Mouse (Mus musculus): Measurements from ENCODE around the gene Trhr2.

Trhr2 gene

GRCm38 (mm10) chr8:122360696-122361416 is at the start of gene Trhr2:
TSS of gene Trhr2 (minus strand) at chr8:122360746.
- in situ Hi-C loops (cut with MboI, MseI) = no loop called here

GRCm38 (mm10) chr8:122407678-122408077 is 47.1 kb upstream of the Trhr2 start:
- in situ Hi-C loops (cut with MboI, MseI) = no loop called here

- in situ Hi-C loops (cut with MboI, MseI) = no loop called here
Measured at GRCm38 (mm10) chr8:122405146-122405805, 44.7 kb upstream of the Trhr2 start.

- in situ Hi-C loops (cut with MboI, MseI) = no loop called here
Measured at GRCm38 (mm10) chr8:122398186-122398585, 37.6 kb upstream of the Trhr2 start.

- in situ Hi-C loops (cut with MboI, MseI) = no loop called here
Measured at GRCm38 (mm10) chr8:122395291-122395690, 34.7 kb upstream of the Trhr2 start.

GRCm38 (mm10) chr8:122393717-122394116 is 33.2 kb upstream of the Trhr2 start:
- in situ Hi-C loops (cut with MboI, MseI) = no loop called here

GRCm38 (mm10) chr8:122390758-122391157 is 30.2 kb upstream of the Trhr2 start:
- in situ Hi-C loops (cut with MboI, MseI) = no loop called here

GRCm38 (mm10) chr8:122389357-122389756 is 28.8 kb upstream of the Trhr2 start:
- in situ Hi-C loops (cut with MboI, MseI) = no loop called here

GRCm38 (mm10) chr8:122383039-122383438 is 22.5 kb upstream of the Trhr2 start:
- in situ Hi-C loops (cut with MboI, MseI) = no loop called here

- in situ Hi-C loops (cut with MboI, MseI) = loop anchor here (5.0 kb wide), 1 partner anchor 94 kb away; the partner anchor contains the start of gene Zfpm1
Measured at GRCm38 (mm10) chr8:122376365-122377231, 16.1 kb upstream of the Trhr2 start, which contains the start of gene Zc3h18. TSS of gene Zc3h18 (plus strand) at chr8:122376609.

GRCm38 (mm10) chr8:122375751-122376364 is 15.3 kb upstream of the Trhr2 start:
- in situ Hi-C loops (cut with MboI, MseI) = loop anchor here (5.0 kb wide), 1 partner anchor 94 kb away; the partner anchor contains the start of gene Zfpm1

- in situ Hi-C loops (cut with MboI, MseI) = loop anchor here (5.0 kb wide), 1 partner anchor 93 kb away; the partner anchor contains the start of gene Zfpm1
Measured at GRCm38 (mm10) chr8:122375320-122375719, 14.8 kb upstream of the Trhr2 start.

GRCm38 (mm10) chr8:122371706-122372105 is 11.2 kb upstream of the Trhr2 start:
- in situ Hi-C loops (cut with MboI, MseI) = no loop called here

GRCm38 (mm10) chr8:122369665-122370064 is 9.1 kb upstream of the Trhr2 start:
- in situ Hi-C loops (cut with MboI, MseI) = no loop called here

- in situ Hi-C loops (cut with MboI, MseI) = no loop called here
Measured at GRCm38 (mm10) chr8:122368494-122368893, 7.9 kb upstream of the Trhr2 start.

GRCm38 (mm10) chr8:122362967-122363366 is 2.4 kb upstream of the Trhr2 start:
- in situ Hi-C loops (cut with MboI, MseI) = no loop called here

- in situ Hi-C loops (cut with MboI, MseI) = no loop called here
Measured at GRCm38 (mm10) chr8:122362271-122362670, 1.7 kb upstream of the Trhr2 start.

GRCm38 (mm10) chr8:122359111-122359775 is 1.3 kb downstream of the Trhr2 start:
- in situ Hi-C loops (cut with MboI, MseI) = no loop called here

GRCm38 (mm10) chr8:122357641-122358040 is 2.9 kb downstream of the Trhr2 start:
- in situ Hi-C loops (cut with MboI, MseI) = no loop called here

GRCm38 (mm10) chr8:122357202-122357601 is 3.3 kb downstream of the Trhr2 start:
- in situ Hi-C loops (cut with MboI, MseI) = no loop called here
